Mouse (Mus musculus) G1E (cell line): ENCODE results near the gene Cbx3. TPM values are rescaled to one million over a fixed set of nuclear protein-coding genes. Genes with fewer than 3 reads are reported as not detected.

Source experiments
- ATAC-seq: 2 replicates; pipeline ENCODE4 v1.8.0; 2016; ENCODE audit warnings: mild to moderate bottlenecking; ENCODE audit not compliant: insufficient number of reproducible peaks, poor library complexity, low FRiP score, severe bottlenecking; ENCODE audit errors: extremely low read depth
- DNase-seq: peaks from one replicate; pipeline ENCODE4 v3.0.0; 2012; ENCODE audit warnings: low spot score
- H3K27me3 ChIP-seq: 2 replicates; pipeline ENCODE4 v1.6.1; 2012; ENCODE audit warnings: mild to moderate bottlenecking, low read length, inconsistent platforms; ENCODE audit not compliant: insufficient read depth
- H3K36me3 ChIP-seq: replicated peaks from 2 replicates; pipeline ENCODE3; 2012; ENCODE audit warnings: mild to moderate bottlenecking, inconsistent platforms
- H3K4me1 ChIP-seq: 2 replicates; pipeline ENCODE4 v1.6.1; 2012; ENCODE audit warnings: low read depth, low read length, inconsistent platforms, mixed read lengths; ENCODE audit not compliant: insufficient read depth
- H3K4me3 ChIP-seq: 2 replicates; pipeline ENCODE4 v1.5.1; 2012; ENCODE audit warnings: low read depth, mild to moderate bottlenecking, inconsistent platforms, low read length, moderate library complexity, mixed read lengths
- H3K9me3 ChIP-seq: replicated peaks from 2 replicates; pipeline ENCODE4 v1.6.1; 2012; ENCODE audit warnings: inconsistent platforms
- CTCF ChIP-seq: IDR thresholded peaks from 2 replicates; pipeline ENCODE4 v1.5.1; 2012; ENCODE audit warnings: low read depth, low read length, inconsistent platforms, mixed read lengths
- GATA1 ChIP-seq: IDR thresholded peaks from 2 replicates; pipeline ENCODE4 v1.6.1; 2012; ENCODE audit warnings: borderline replicate concordance, low read length, inconsistent platforms, mixed read lengths
- GATA2 ChIP-seq: IDR thresholded peaks from 2 replicates; pipeline ENCODE4 v1.6.1; 2012; ENCODE audit warnings: low read depth, low read length, inconsistent platforms, borderline replicate concordance
- POLR2AphosphoS5 ChIP-seq: IDR thresholded peaks from 2 replicates; pipeline ENCODE4 v1.6.1; 2012; ENCODE audit warnings: low read depth, low read length, inconsistent platforms; ENCODE audit not compliant: insufficient replicate concordance
- TAL1 ChIP-seq: conservative IDR thresholded peaks from 2 replicates; pipeline ENCODE4 v1.6.1; 2012; ENCODE audit warnings: low read depth, low read length, inconsistent platforms, mixed read lengths
- polyA plus RNA-seq: library from polyadenylated mRNA; stranded (reverse); fragments of >175 nt; gene quantifications from 2 replicates; pipeline ENCODE4 v1.2.3, GENCODE M21; 2012
- total RNA-seq, 2 experiments: library from RNA; stranded (forward) in 1 of 2; stranded (reverse) in 1 of 2; fragments of 200-1000 nt in 1 of 2; fragments of >200 nt in 1 of 2; fragmentation: Nextera tagmentation in 1 of 2; gene quantifications; 2 replicates each; pipeline ENCODE4 v1.2.3; 2014 to 2017

Gene Cbx3
- total and polyA plus RNA-seq, 3 experiments = 98.2 to 598 (median 254) TPM

DNA sequence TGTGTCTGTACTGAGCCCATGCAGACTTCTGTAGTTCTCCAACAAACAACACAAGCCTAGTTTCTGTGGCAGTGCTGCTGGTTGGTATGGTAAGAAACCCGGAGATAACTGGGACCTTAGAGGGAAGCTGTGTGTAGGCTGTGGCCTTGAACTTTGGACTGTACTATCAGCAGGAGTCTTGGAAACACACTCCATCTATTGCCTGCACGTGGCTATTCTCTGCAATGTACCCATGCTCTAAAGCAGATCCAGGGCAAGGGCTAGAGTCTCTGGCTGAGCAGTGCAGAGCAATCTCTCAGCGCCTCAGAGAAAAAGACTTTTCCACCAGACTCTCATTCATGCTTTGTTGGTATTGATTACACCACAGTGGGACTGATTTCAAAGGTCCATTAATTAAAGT, 43.6 kb downstream of the Cbx3 start:
- ATAC-seq = no peak
- no peak overlapping the region for H3K4me3 ChIP-seq
- peaks cover 6% of the 10 kb centered on the region; the same call in 1 of the 2 replicates for H3K9me3 ChIP-seq
- H3K4me1 ChIP-seq = no peaks in the 10 kb centered on the region
- H3K27me3 ChIP-seq = peaks cover 4% of the 10 kb centered on the region; the same call in 1 of the 2 replicates
- no peak for TF ChIP-seq GATA2
- no peak for TF ChIP-seq TAL1
- TF ChIP-seq CTCF = no peak
- no peak for TF ChIP-seq POLR2AphosphoS5
- no peak for TF ChIP-seq GATA1
- no peaks in the 10 kb centered on the region for H3K36me3 ChIP-seq
- DNase-seq = no peak

DNA sequence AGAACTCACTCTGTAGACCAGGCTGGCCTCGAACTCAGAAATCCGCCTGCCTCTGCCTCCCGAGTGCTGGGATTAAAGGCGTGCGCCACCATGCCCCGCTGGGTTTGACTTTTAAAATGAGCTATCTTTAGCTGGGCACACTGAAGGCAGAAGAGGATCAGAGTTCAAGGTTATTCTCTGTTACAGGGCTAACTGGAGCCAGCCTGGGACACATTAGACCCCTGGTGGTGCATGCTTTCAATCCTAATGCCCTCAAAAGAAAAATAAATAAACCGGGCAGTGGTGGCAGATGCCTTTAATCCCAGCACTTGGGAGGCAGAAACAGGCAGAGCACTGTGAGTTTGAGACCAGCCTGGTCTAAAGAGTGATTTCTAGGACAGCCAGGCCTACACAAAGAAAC, 44.7 kb downstream of the Cbx3 start:
- Histone ChIP-seq H3K36me3 (no peaks in the 10 kb centered on the region), H3K4me1 (no peaks in the 10 kb centered on the region), H3K27me3 (no peaks in the 10 kb centered on the region), H3K9me3 (peaks cover 6% of the 10 kb centered on the region; the same call in 1 of the 2 replicates), H3K4me3 (no peak overlapping the region)
- DNase-seq (no peak), ATAC-seq (no peak)
- TF ChIP-seq TAL1 (no peak), CTCF (no peak), POLR2AphosphoS5 (no peak), GATA2 (no peak), GATA1 (no peak)

DNA sequence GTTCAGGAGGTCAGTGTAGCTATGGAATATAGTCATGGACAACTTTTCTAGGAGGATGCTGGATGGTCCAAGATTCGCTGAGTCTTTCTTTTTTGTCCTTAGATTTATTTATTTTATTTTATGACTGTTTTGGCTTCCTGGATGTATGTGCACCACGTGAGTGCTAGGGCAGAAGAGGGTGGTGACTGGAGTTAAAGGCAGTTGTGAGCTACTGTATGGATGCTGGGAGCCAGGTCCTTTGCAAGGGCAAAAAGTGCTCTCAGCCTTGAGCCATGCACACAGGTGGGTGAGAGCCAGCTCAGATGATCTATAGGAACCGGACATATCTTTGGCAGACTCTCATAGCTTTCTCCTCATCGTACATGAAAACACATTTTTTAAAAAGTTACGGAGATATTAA, 53.1 kb downstream of the Cbx3 start:
- H3K36me3 ChIP-seq = no peaks in the 10 kb centered on the region
- no peaks in the 10 kb centered on the region for H3K9me3 ChIP-seq
- no peak for TF ChIP-seq POLR2AphosphoS5
- TF ChIP-seq TAL1 = no peak
- no peak overlapping the region for H3K4me3 ChIP-seq
- H3K27me3 ChIP-seq = peaks cover 22% of the 10 kb centered on the region
- DNase-seq (no peak), ATAC-seq (no peak)
- H3K4me1 ChIP-seq = no peaks in the 10 kb centered on the region

DNA sequence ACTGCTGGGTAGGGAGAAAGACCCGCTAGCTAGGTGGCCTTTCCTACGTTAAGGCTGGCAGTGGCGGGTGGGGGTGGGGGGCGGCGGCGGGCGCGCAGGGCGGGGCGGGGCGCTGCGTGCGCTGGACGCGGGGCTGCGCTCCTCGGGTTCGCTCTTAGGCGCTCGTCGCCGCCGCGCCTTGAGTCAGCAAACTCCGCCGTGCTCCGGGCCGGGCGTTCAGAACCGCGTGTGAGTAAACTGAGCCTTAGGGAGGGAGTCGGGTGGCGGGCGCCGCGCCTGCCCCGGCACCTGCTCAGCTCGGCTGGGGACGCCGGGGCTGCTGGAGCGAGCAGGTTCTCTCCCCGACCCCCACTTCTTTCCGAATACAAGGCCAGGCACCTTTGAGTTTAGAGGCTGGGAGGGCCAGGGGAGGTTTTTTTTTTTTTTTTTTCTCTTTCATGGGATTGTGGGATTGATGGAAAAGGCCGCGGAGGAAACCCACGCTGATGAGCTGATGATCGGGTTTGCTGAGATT, 53.7 kb downstream of the Cbx3 start, which contains the start of gene Snx10:
TSS of gene Snx10 (plus strand) at position 95 of the 514 bp plus-strand sequence.
- H3K36me3 ChIP-seq = no peaks in the 10 kb centered on the region
- H3K27me3 ChIP-seq = peaks cover 22% of the 10 kb centered on the region
- DNase-seq (no peak), ATAC-seq (no peak)
- H3K4me1 ChIP-seq = no peaks in the 10 kb centered on the region
- no peak within 1 kb of the TSS for H3K4me3 ChIP-seq
- TF ChIP-seq GATA1 (no peak), CTCF (no peak), GATA2 (no peak), TAL1 (no peak), POLR2AphosphoS5 (no peak)
- H3K9me3 ChIP-seq = no peaks in the 10 kb centered on the region

DNA sequence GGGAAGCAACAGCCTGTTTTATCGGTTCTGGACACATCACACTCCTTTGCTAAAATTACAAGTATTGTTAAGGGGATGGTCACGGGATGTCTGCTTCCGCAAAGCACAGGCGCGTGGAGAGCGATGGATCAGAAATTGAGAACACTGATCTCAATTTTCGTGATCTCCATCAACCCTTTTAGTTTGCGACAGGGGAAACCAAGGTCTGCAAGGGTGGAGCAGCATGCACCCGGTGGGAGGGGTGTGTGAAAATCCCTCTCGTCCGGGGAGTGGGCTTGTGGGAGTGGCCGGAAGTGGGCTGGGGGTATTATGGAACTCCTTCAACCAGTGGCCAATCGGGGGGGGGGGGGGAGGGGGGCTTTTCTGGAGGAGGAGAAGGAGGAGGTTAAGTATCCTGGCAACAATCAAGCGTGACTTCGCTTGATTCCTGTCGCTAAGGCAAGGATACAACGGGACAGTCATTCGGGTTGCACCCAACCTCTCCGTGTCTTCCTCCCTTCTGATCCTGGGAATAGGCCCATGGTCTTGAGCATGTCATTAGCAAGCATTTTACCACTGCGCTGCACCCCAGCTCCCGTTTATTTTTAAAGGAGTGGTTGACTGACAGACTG, 54.3 kb downstream of the Cbx3 start:
- H3K36me3 ChIP-seq = no peaks in the 10 kb centered on the region
- no peaks in the 10 kb centered on the region for H3K4me1 ChIP-seq
- no peak overlapping the region for H3K4me3 ChIP-seq
- ATAC-seq (no peak), DNase-seq (no peak)
- H3K27me3 ChIP-seq = peaks cover 22% of the 10 kb centered on the region
- H3K9me3 ChIP-seq = no peaks in the 10 kb centered on the region
- TF ChIP-seq GATA1 (no peak), TAL1 (no peak), POLR2AphosphoS5 (no peak), CTCF (no peak), GATA2 (no peak)

DNA sequence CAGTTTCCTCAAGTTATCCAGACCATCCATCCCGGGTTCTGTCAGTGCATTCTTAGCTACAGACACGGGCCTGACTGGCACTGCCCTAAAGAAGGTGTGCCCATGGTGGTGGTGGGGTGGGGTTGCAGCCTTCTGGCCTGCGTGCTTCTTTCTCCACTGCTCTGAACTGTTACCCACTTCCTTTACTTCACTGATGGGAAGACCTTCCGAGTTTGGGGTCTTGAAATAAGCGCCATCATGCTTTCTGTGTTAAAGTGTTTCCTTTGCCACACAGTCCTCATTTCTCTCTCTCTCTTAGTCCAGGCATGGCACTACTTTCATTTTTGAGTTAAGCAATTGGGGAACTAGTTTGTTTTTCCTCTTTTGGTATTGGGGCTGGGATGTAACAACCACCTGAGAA, 54.8 kb downstream of the Cbx3 start:
- no peaks in the 10 kb centered on the region for H3K4me1 ChIP-seq
- H3K4me3 ChIP-seq = no peak overlapping the region
- no peak for DNase-seq
- H3K36me3 ChIP-seq = no peaks in the 10 kb centered on the region
- peaks cover 22% of the 10 kb centered on the region for H3K27me3 ChIP-seq
- TF ChIP-seq POLR2AphosphoS5 (no peak), CTCF (no peak), GATA1 (no peak), GATA2 (no peak), TAL1 (no peak)
- ATAC-seq = no peak
- H3K9me3 ChIP-seq = no peaks in the 10 kb centered on the region
